Mouse (Mus musculus) lung, adult 2 months (tissue): ENCODE measurements around the gene Tbc1d30. TPM values are rescaled to one million over a fixed set of nuclear protein-coding genes. Genes with fewer than 3 reads are reported as not detected.

Experiments used
- DNase-seq: peaks from one replicate; pipeline ENCODE4 v3.0.0; 2022
- H3K4me1 ChIP-seq: fragments of 200-500 bp; 2 replicates; pipeline ENCODE4 v1.6.1; 2011; ENCODE audit warnings: low read length; ENCODE audit not compliant: control insufficient read depth, insufficient read depth
- H3K4me3 ChIP-seq: fragments of 200-500 bp; replicated peaks from 2 replicates; pipeline ENCODE3; 2011; ENCODE audit warnings: low read depth, mild to moderate bottlenecking, control low read depth, low read length; ENCODE audit errors: extremely low read depth
- CTCF ChIP-seq: fragments of 200-500 bp; IDR thresholded peaks from 2 replicates; pipeline ENCODE4 v1.5.1; 2011; ENCODE audit warnings: mild to moderate bottlenecking, low read length, control low read depth; ENCODE audit not compliant: insufficient read depth
- POLR2A ChIP-seq: fragments of 200-500 bp; IDR thresholded peaks from 2 replicates; pipeline ENCODE4 v1.6.1; 2011; ENCODE audit warnings: low read depth, mild to moderate bottlenecking, control low read depth, low read length, borderline replicate concordance; ENCODE audit errors: extremely low read depth
- WGBS: fragments of 180-500 bp; shearing (Covaris S2); methylation state at CpG from one replicate; pipeline ENCODE4 v1.1.7; 2018; 5-methylcytosine and 5-hydroxymethylcytosine counted together
- polyA plus RNA-seq: library from polyadenylated mRNA; depleted of rRNA; stranded (reverse); fragments of >200 nt; gene quantifications from 2 replicates; pipeline ENCODE4 v1.2.3, GENCODE M21; 2012

The Tbc1d30 gene
- polyA plus RNA-seq, 1 experiment = 14.1 TPM

- 59% methylated on average over 7 of the region's 7 CpGs for WGBS
- no peak overlapping the region for H3K4me3 ChIP-seq
- no peak for TF ChIP-seq CTCF
- no peak for TF ChIP-seq POLR2A
- DNase-seq = peak; percentile 54
- peaks cover 10% of the 10 kb centered on the region for H3K4me1 ChIP-seq
These were observed 32.6 kb downstream of the Tbc1d30 start for GRCm38 (mm10) chr10:121318397-121318950.

- H3K4me1 ChIP-seq = peaks cover 14% of the 10 kb centered on the region
- TF ChIP-seq CTCF (no peak), POLR2A (no peak)
- 43% methylated on average over 10 of the region's 10 CpGs for WGBS
- H3K4me3 ChIP-seq = peak overlapping the region; percentile 24
- DNase-seq = no peak
These were observed 34.7 kb downstream of the Tbc1d30 start for GRCm38 (mm10) chr10:121316361-121316760.

GRCm38 (mm10) chr10:121315321-121316283 lies 35.5 kb downstream of the Tbc1d30 start:
- Histone ChIP-seq H3K4me1 (peaks cover 16% of the 10 kb centered on the region), H3K4me3 (no peak overlapping the region)
- whole genome bisulfite sequencing = 42% methylated on average over 27 of the region's 27 CpGs
- TF ChIP-seq POLR2A (no peak), CTCF (no peak)
- DNase-seq = no peak

- TF ChIP-seq POLR2A (no peak), CTCF (no peak)
- 41% methylated on average over 4 of the region's 4 CpGs for WGBS
- no peak for DNase-seq
- H3K4me3 ChIP-seq = no peak overlapping the region
- peaks cover 16% of the 10 kb centered on the region for H3K4me1 ChIP-seq
These were observed 36.9 kb downstream of the Tbc1d30 start for GRCm38 (mm10) chr10:121314186-121314585.

GRCm38 (mm10) chr10:121313049-121313448 lies 38.0 kb downstream of the Tbc1d30 start:
- DNase-seq = no peak
- 71% methylated on average over 3 of the region's 3 CpGs for WGBS
- Histone ChIP-seq H3K4me1 (peaks cover 16% of the 10 kb centered on the region), H3K4me3 (no peak overlapping the region)
- TF ChIP-seq CTCF = no peak
- no peak for TF ChIP-seq POLR2A

GRCm38 (mm10) chr10:121310511-121311221 lies 40.4 kb downstream of the Tbc1d30 start:
- Histone ChIP-seq H3K4me3 (peak overlapping the region; percentile 82), H3K4me1 (peaks cover 17% of the 10 kb centered on the region)
- WGBS = 1% methylated on average over 77 of the region's 77 CpGs
- peak; percentile 74 for DNase-seq
- peak; percentile 55; the same call in 1 of the 2 replicates for TF ChIP-seq POLR2A
- TF ChIP-seq CTCF = no peak

GRCm38 (mm10) chr10:121309801-121310510 lies 41.1 kb downstream of the Tbc1d30 start:
- 6% methylated on average over 32 of the region's 32 CpGs for WGBS
- TF ChIP-seq CTCF (no peak), POLR2A (peak; percentile 37; the same call in 1 of the 2 replicates)
- Histone ChIP-seq H3K4me3 (peak overlapping the region; percentile 73), H3K4me1 (peaks cover 16% of the 10 kb centered on the region)
- no peak for DNase-seq

- TF ChIP-seq CTCF = no peak
- TF ChIP-seq POLR2A = no peak
- Histone ChIP-seq H3K4me1 (peaks cover 13% of the 10 kb centered on the region), H3K4me3 (no peak overlapping the region)
- 50% methylated on average over 11 of the region's 11 CpGs for WGBS
- DNase-seq = no peak
These were observed 41.9 kb downstream of the Tbc1d30 start for GRCm38 (mm10) chr10:121309123-121309655.

GRCm38 (mm10) chr10:121305441-121305840 lies 45.6 kb downstream of the Tbc1d30 start:
- no peak for DNase-seq
- no peak overlapping the region for H3K4me3 ChIP-seq
- TF ChIP-seq CTCF = peak; percentile 20; the same call in 1 of the 2 replicates
- TF ChIP-seq POLR2A = no peak
- peaks cover 5% of the 10 kb centered on the region; the same call in 1 of the 2 replicates for H3K4me1 ChIP-seq
- 25% methylated on average over 5 of the region's 5 CpGs for WGBS
